Mouse (Mus musculus) CD8-positive naive resting alpha-beta T cell, adult 2 months (primary cell): ENCODE measurements around the gene Alox12b.

Experiments
- DNase-seq, 2 experiments: peaks; one replicate each; pipeline ENCODE4 v3.0.0; 2022; ENCODE audit warnings: low read depth in 2 of 2, low spot score in 2 of 2

The Alox12b gene

GRCm38 (mm10) chr11:69171626-69172025 is 14.8 kb downstream of the Alox12b start:
- DNase-seq, result peak in 1 of 2 experiments; percentile 25

- no peak for DNase-seq
Observed at GRCm38 (mm10) chr11:69172606-69173005, 15.8 kb downstream of the Alox12b start.

GRCm38 (mm10) chr11:69174722-69175121 is 17.9 kb downstream of the Alox12b start:
- no peak for DNase-seq

- no peak for DNase-seq
Observed at GRCm38 (mm10) chr11:69178525-69178924, 21.7 kb downstream of the Alox12b start.

GRCm38 (mm10) chr11:69179512-69179911 is 22.7 kb downstream of the Alox12b start:
- no peak for DNase-seq

- DNase-seq, result no peak
Observed at GRCm38 (mm10) chr11:69180120-69180519, 23.3 kb downstream of the Alox12b start.

- no peak for DNase-seq
Observed at GRCm38 (mm10) chr11:69185031-69185430, 28.2 kb downstream of the Alox12b start.

GRCm38 (mm10) chr11:69185936-69186335 is 29.1 kb downstream of the Alox12b start:
- no peak for DNase-seq

- peak in 1 of 2 experiments; percentile 20 for DNase-seq
Observed at GRCm38 (mm10) chr11:69192840-69193239, 36.1 kb downstream of the Alox12b start.

- DNase-seq, result no peak
Observed at GRCm38 (mm10) chr11:69196766-69197165, 40.0 kb downstream of the Alox12b start.

- DNase-seq, result peak; percentile 9 to 29
Observed at GRCm38 (mm10) chr11:69197194-69197593, 40.4 kb downstream of the Alox12b start.

GRCm38 (mm10) chr11:69197743-69198142 is 41.0 kb downstream of the Alox12b start, which contains the start of gene Alox8:
Gene Alox8 (minus strand): TSS chr11:69197843.
- no peak for DNase-seq

- DNase-seq, result no peak
Observed at GRCm38 (mm10) chr11:69199251-69199650, 42.5 kb downstream of the Alox12b start.

GRCm38 (mm10) chr11:69200231-69200630 is 43.4 kb downstream of the Alox12b start:
- no peak for DNase-seq

- DNase-seq, result no peak
Observed at GRCm38 (mm10) chr11:69202469-69203230, 45.9 kb downstream of the Alox12b start.

- DNase-seq, result no peak
Observed at GRCm38 (mm10) chr11:69211431-69211830, 54.6 kb downstream of the Alox12b start.

GRCm38 (mm10) chr11:69217411-69217810 is 60.6 kb downstream of the Alox12b start:
- DNase-seq, result no peak

GRCm38 (mm10) chr11:69218661-69219060 is 61.9 kb downstream of the Alox12b start:
- no peak for DNase-seq
